Mouse (Mus musculus) heart, postnatal 0 days (tissue): Measurements from ENCODE around the gene Frrs1l.

Experiments used
- CTCF ChIP-seq: IDR thresholded peaks from 2 replicates; pipeline ENCODE4 v1.5.1; 2016; ENCODE audit warnings: antibody characterized with exemption, control low read depth, low read depth
- EP300 ChIP-seq: IDR thresholded peaks from 2 replicates; pipeline ENCODE4 v1.6.1; 2016; ENCODE audit warnings: antibody characterized with exemption, low read depth

GRCm38 (mm10) chr4:57031440-57031839, 41.2 kb upstream of the Frrs1l start:
- TF ChIP-seq CTCF (no peak), EP300 (no peak)
